Mouse (Mus musculus) kidney, adult 9 months (tissue): ENCODE measurements around the gene Epha10.
"Not testable (repeated sequence)": the region's sequence is repeated elsewhere in the genome, so short reads cannot be mapped to it uniquely, and the experiment has no call there.

Experiments used
- DNase-seq: peaks from one replicate; pipeline ENCODE4 v3.0.0; 2022

Epha10 gene

DNA sequence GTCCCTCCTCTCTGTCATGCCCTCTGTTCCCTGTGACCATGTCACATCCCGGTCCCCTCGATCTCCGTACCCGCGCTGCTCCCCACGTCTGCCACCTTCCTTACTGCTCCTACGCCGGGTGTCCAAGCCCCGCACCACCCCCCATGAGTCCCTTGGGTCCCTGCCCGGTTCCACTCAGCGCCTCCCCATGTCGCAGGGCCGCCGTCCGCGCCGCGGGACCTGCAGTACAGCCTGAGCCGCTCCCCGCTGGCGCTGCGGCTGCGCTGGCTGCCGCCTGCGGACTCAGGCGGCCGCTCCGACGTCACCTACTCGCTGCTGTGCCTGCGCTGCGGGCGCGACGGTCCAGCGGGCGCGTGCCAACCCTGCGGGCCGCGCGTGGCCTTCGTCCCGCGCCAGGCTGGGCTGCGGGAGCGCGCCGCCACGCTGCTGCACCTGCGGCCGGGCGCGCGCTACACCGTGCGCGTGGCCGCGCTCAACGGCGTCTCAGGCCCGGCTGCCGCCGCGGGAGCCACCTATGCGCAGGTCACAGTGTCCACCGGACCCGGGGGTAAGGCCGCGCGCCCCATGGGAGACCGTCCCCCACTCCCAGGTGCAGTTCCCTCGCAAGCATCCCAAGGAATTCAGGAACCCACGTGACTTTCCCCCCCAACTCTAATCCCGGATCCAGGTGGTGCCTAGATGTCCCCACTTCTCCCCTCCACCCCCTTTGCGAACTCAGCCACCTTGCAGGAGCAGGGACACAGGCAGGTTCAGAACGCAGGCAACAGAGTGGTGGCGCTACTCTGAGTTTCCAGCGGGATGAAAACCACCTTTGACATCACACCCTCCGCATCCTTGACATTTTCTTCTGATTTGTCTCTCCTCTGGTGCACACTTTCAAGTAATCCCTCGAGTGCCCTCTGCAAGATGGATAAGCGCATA, 14.1 kb downstream of the Epha10 start:
- no peak for DNase-seq

DNA sequence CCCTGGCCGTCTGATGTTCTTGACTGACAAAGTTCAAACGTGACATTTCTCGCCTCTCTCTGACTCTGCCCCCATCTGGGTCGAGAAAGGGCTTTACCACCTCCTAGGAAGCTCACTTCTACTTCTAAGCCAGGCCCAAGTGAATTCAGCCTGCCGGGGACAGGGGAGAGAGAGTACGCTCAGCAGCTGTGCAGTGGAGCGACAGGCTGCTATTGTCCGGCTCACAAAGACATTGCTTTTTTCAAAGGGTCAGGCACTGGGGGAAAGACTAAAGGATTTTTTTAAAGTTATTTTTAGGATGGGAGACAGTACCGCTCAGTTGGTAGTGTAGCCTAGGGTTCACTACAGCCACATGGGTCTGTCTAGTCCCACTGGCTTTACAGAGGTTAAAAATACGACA, 17.7 kb downstream of the Epha10 start:
- DNase-seq: no peak

DNA sequence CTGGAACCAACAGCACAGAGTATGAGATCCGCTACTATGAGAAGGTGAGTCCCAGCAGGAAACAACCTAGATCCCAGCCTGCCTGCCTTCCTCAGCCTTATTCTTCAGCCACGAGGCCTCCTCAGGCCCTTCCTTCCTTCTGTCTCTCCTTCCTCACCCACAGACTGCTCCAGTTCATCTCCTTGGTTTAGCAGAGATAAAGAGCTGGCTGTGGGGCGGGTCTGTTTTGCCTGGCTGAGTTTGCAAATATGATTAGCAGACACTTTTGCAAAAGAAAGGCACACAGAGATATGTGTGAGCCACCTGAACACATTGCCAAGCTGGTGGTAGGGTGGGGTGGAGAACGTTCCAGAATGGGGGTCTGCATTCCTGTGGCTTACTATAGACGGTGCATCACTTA, 19.2 kb downstream of the Epha10 start:
- DNase-seq: no peak

DNA sequence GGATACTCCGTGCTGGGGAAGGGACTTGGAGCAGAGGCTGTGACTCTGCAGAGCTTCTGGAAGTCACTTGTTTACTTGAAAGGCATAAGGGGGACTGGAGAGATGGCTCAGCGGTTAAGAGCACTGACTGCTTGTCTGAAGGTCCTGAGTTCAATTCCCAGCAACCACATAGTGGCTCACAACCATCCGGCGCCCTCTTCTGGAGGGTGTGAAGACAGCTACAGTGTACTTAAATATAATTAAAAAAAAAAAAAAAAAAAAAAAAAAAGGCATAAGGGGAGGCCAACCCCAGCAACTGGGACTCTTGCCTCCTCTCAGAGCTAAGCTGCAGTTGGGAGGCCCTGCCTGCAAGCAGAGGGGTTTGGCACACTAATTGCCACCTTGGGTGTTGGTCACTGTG, 24.7 kb downstream of the Epha10 start:
- DNase-seq: no peak

DNA sequence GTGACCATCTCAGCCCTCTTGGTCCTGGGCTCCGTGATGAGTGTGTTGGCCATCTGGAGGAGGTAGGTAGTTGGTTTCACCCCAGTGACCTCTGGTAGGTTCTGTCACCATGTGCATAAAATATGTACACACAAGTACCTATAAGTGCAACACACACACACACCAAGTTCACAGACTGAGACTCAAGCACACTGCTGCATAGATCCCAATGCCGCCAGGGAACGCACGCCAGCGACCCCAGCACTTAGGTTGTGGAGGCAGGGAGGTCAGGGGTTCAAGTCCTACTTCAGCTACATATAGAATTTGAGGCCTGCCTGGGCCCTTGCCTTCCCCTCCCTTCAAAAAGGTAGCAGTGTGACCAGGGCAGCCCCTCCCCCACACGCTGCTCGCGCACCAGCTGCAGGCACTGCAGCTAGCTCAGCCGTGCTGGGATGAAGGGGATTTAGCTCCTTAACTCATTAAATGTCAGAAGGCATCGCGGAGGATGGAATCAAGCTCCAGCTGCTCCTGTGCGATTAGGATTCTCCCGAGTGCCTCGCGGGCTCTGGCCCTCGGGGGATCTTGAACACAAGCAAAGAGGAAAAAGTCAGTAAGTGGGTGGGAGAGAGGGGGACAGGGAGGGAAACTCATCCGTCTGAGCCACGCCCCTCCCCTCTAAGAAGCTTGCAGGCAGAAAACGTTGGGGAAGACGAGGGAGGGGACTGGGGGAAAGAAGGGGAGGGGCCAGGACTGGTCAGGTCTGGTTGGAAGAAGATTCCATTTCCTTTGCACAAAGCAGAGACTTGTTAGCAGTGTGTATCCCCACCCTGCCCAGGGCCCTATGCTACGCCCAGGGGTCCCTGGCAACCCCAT, 25.5 kb downstream of the Epha10 start:
- no peak for DNase-seq

DNA sequence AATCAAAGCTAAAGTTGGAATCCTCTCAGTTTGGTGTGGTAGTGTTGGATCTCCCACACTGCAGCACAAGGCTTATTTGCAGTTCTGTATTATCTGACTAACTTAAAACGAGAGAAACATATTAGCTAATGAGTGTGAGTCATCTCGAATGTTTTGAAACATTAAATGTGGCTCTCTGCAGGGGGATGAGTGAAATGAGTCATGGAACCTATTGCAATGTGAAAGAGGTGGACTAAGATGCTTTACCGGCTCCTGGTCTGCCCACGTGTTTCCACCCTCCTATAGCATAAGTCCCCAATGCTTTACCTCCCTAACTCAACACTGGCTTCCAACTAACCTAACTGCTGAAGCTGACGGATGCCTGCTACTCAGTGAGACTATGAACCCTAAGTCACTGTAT, 47.4 kb downstream of the Epha10 start:
- DNase-seq: no peak

DNA sequence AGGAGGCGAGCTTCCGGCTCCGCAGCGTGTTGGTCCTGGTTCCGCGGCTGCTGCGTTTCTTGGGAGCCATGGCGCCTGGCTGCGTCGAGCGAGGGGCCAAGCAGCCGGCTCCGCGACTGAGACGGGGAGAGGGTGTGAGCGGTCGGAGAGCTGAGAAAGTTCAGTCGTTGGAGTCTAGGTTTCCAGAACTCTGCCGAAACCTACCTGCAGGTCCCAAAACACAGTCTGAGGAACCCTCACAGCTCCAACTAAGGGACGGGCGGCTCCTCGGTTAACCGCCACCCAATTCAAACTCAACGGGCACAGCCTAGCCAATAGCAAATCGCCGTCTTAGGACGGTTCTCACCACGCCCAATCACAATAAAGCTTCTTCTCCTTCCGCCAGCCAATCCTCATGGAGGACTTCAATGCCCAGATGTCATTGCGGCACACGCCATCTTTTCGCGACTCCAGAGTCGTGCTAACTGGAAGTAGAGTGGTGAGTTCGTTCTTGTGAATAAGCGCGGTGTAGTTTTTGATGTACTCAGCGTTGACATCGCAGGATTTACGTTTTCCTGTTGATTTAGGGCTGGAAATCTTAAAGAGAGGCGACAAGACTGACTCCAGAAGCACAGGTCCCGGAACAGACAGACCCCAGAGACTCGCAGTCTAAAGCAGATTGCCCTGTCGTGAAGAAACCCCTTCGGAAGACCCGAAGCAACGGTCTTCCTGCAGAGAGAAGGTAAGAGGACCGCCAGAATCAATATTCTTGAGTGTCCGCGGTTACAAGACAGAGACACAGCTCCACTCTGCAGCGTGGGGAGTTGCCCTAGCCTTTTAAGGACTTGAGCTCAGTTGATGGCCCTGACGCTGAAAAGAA, 56.1 kb downstream of the Epha10 start, which contains the start of gene 9930104L06Rik:
Gene 9930104L06Rik (plus strand): TSS at position 436 of the 859 bp plus-strand sequence.
- DNase-seq: peak; percentile 97

DNA sequence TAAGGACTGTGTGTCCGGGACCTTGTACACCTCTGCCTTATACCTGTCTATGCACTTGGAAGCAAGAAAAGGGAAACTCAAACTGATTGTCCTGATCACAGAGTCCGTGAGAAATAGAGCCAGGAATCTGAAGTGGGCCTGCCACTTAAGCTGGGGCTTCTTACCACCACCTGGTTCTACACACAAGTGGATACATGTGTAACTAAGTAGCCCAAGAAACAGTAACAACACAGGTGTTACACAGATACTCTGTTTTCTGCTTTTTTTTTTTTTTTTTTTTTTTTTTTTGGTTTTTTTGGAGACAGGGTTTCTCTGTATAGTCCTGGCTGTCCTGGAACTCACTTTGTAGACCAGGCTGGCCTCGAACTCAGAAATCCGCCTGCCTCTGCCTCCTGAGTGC, 58.5 kb downstream of the Epha10 start, which contains the start of gene Cdca8:
Gene Cdca8 (minus strand): TSS at position 101 of the 400 bp plus-strand sequence.
- DNase-seq: not testable (repeated sequence)

DNA sequence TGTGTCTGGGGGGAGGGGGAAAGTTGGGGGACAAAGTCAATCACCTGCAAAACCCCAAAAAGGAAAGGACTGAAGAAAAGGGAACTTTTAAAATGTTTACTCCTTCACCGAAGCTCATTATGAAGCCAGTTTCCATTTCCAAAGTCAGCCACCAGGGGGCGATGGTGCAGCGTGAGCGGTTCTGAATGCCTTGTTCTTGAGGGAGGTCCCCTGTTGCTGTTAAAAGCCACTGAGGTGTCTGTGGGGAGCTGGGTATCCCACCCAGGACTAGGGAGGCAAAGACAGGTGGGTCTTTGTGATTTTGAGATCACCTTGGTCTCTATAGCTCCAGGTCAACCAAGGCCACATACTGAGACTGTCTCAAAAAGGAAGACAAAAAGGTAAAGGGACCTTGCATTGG, 62.3 kb downstream of the Epha10 start:
- peak; percentile 72 for DNase-seq

DNA sequence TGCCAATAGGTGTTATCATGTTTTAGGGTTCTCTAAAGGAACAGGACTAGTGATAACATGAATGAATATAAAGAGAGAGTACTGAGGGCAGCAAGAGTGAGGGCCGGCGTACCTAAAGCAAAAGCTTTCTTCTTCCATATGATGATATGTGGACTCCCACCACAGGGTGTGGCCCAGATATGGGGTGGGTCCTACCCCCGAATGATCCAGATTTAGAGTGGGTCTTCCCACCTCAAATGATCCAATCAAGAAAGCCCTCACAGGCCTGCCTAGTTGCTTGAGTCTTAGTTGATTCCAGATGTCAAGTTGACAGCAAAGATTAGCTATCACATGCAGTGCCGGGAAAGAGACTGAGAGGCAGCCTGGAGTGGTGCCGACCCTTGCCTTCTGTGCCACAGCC, 63.1 kb downstream of the Epha10 start:
- DNase-seq: no peak

DNA sequence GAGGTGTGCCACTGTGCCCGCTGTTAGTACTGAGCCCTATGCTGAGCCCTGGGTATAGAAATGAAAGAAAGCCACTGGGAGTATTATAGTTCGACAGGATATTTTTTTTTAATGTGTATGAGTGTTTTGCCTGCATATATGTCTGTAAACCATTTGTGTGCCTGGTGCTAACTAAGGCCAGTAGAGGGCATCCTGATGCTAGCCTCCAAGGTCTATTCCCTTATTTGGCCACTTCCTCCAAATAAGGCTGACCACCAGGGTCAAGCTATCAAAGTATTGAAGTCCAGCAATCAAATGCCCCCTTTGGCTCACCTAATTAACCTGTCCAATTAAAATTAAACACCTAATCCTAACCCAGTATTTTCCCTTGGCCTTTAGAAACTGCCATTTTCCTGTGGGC, 64.3 kb downstream of the Epha10 start:
- no peak for DNase-seq

DNA sequence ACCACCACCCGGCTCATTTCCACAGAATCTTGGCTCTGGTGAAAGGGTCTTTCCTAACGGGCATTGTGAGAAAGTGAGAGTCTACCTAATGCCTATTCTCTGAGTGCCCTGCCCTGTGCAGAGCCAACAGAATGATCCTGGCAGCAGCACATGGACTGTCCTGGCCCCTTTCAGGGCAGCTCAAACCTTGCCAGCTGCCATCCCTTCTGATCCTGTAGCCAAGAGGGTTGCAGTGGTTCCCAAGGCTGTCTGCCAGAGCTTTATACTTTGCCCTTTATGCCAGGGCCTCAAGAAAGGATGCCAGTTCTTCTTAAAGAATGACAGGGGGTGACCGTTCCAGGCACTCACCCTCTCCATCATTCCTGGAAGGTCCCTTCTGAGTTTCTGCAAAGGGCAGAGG, 68.8 kb downstream of the Epha10 start:
- DNase-seq: no peak

DNA sequence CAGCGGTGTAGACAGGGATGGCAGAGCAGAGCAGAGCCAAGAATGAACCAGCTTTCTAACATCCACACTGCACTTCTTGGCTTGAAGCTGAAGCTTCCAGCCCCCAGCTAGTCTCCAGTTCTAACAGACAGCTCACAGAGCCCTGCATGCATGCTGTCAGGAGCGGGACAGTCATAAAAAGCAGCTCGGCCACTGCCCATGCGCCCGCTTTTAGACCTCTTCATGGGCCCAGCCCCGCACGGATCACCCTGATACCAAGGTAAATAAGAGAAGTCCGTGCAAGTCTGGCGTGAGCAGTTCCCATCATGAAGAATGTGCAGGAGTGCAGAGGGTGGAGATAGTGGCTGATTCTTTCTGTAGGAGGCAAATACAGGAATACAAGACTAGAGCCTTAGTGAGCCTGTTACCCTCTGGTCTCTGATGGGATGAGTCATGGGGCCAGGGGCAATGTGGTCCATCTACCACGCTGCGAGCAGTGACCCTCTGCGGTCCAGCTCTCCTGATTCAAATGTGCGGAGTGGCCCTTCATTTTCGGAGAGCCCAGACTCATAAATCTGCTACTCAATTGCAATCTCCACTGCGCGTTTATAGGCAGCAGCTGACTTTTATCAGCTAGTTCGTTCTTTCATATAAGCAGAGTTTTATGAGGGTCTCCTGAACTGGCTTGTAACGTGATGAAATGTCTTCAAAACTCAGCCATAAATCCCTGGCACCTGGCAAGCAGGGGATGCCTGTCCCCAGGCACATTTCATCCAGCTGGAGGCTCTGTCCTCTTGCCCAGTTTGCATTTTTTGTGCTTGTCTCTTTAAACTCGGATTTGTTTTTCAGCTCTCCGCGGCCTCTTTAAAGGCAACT, 69.7 kb downstream of the Epha10 start:
- DNase-seq: peak; percentile 11

DNA sequence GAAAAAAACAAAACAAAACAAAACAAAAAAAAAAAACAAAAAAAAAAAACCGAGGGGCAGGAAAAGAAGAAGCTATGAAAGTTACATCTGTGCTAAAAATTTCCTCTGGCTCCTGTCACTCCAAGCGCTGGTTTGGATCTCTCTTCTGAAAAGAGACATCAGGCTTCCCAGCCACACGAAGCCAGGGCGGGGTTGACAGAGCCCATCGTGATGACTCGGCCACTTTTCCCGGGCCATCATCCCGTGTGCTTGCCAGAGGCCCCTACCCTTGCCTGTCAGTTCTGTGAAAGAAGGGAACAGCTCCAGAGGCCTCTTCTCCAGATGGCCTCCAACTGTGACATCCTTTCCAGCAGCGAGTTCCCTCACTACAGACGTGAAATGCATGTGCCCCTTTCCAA, 70.3 kb downstream of the Epha10 start:
- no peak for DNase-seq

DNA sequence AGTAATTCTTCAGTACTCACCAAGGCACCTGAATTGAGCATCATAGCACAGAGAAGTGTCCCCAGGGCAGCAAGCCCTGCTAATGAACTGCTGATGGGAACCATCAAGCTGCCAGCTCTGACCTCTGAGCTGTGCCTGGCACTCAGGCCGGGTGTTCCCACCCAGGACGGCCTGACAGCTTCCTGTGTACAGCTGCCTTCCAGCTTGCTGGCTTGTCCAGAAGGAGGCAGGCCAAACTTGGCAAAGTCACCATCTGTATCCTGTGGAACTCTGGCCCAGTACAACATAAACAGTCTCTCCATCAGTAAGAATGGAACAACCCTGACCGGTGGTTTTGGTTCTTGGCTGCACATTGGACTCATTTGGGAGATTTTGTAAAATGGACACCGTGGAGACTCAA, 72.8 kb downstream of the Epha10 start:
- DNase-seq: no peak

DNA sequence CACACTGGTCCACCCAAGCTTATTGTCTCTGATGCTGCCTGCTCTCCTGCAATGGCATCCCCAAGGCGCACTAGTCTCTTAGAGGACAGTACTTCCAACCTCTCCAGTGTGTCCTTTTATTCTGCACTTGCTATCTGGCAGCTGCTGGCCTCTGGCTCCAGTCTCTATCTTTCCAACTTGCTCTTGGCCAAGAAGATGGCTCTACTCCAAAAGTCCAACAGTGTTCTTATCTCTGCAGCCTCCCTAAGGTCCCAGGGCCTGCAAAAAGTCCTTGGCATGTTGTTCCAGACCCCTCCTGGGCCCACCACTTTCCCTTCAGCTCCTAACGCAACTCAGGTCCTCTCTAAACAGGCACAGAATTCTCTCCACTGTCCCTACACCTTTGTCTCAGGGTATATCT, 76.6 kb downstream of the Epha10 start:
- no peak for DNase-seq

DNA sequence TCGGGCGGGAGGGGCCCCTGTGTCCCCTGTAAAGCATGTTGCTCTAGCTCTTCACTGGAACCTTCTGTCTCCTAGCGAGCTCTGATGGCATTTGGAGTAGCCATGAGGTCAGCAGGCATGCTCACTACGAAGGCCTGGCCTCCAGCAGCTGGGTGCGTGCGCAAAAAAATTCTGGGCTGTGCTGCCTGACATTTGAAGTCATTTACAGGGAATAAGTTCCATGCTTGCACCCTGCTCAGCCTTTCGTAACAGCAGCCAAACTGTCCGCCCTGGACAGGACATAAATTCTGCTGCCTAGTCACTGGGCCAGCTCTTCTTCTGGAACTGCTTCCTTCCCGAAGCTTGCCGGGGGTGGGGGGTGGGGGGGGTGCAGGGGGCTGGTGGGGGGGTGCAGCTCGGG, 78.4 kb downstream of the Epha10 start:
- peak; percentile 42 for DNase-seq

DNA sequence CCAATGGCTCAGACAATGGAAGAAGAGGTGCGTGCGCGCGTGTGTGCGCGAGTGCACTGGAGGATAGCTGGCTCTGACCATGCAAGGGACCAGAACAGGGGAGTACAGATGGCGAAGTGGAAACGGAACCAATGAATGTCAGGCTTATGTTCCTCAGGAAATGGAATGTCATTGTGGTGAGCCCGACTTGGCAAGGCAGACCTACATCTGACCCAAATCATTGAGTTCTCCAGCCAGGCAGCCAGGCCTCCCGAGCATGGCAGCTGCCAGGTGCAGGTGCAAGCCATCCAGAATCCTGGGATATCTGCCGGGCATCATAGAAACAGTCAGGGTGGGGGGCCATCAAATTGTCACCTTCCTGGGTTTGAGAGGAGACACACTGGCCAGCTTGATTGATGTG, 80.2 kb downstream of the Epha10 start:
- DNase-seq: no peak

DNA sequence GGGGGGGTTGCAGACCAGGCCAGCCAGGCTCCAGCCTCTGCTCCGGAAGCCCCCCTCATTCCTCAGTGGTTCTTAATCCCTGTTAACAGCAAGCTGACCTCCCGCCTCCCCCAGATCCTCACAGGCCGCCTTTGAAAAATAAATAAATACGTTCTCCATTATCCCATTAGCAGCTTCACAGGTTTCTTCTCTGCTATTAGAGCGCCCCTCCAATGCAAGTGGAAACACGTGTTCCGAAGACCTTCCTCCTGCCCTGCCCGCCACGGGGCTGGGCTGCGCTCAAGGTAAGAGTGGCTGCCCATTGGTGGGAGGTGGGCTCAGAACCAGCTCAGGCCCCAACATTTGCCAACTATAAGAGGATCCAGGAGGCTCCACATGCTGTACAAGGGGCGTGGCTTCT, 81.9 kb downstream of the Epha10 start:
- no peak for DNase-seq

DNA sequence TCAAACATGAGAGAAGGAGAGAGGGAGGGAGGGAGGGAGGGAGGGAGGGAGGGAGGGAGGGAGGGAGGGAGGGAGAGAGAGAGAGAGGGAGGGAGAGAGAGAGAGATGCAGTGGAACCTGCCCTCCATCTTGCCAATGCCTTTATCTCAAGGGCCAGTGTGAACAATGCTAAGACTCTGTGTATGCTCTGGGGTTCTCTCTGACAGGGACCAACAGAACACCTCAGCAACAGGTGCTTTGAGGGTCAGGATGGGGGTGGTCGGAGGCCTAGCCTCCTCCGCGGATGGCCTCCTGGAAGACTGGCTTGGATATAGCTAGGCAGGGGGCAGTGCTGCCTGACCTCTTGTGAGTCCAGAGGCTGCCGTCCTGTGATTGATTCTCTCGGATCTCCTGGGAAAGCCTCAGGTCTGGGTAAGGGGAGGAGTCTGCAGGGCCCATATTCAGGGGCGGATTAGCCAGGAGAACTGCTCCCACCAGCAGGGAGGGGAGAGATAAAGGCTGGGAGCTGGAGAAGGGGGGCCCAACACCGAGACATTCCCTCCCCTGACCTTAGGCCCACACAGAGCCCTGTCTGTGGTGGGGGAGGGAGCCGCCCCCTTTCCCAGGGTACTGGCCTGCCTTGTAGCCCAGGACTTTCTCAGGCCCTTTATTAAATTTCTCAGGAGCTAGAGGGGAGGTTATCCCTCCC, 84.4 kb downstream of the Epha10 start:
- no peak for DNase-seq
